Mouse (Mus musculus) adrenal gland, postnatal 36 days (tissue): Measurements from ENCODE around the gene Irs2. TPM values are rescaled to one million over a fixed set of nuclear protein-coding genes. Genes with fewer than 3 reads are reported as not detected.

ENCODE experiments used
- DNase-seq, 2 experiments: peaks; one replicate each; pipeline ENCODE4 v3.0.0; 2021; ENCODE audit warnings: mixed read lengths in 1 of 2
- total RNA-seq, 2 experiments: library from RNA; stranded (reverse); gene quantifications; 2 replicates each; pipeline ENCODE4 v1.2.3; 2021

The Irs2 gene
- total RNA-seq, 2 experiments from 2014 or later = 47.4 to 60.1 TPM

- DNase-seq = no peak
These were observed 55.6 kb downstream of the Irs2 start for GRCm38 (mm10) chr8:10952706-10953105.

DNA sequence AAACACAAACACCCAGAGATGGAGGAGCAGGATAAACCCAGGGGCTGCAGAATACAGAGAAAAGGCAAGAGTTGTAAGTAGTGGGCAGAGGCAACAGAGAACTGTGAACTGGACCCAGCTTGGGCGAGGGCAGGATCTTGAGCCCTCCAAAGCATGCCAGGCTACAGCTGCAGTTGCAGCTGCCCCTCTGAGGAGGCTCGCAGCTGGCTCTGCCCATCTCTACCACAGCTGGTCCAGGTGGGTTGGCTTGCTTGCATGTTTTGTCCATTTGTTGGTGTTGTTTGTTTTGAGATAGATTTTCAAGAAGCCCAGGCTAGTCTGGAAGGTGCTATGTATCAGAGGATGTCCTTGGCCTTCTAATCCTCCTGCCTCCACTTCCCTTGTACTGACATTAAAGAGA is 56.0 kb downstream of the Irs2 start:
- DNase-seq = no peak

- no peak for DNase-seq
These were observed 56.7 kb downstream of the Irs2 start for GRCm38 (mm10) chr8:10951567-10951966.

GRCm38 (mm10) chr8:10945939-10946740 is 62.1 kb downstream of the Irs2 start:
- peak; percentile 94 to 95 for DNase-seq

DNA sequence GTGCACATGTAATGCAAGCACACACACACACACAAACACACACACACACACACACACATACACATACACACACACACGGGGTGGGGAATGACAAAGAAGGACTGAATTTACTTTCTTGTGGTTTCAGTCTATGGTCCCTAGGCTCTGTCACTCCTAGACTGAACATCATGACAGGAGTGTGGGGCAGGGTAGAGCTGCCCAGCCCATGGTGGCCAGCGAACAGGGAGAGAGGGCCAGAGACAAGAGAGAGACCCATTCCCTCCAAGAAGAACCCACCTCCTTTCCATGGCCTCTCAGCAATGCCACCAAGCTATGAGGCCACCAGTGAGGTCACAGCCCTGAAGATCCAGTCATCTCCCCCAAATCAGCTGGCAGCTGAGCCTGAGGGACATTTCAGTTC is 62.8 kb downstream of the Irs2 start:
- DNase-seq = no peak

GRCm38 (mm10) chr8:10943314-10944060 is 64.8 kb downstream of the Irs2 start:
- DNase-seq = no peak

- no peak for DNase-seq
These were observed 68.4 kb downstream of the Irs2 start for GRCm38 (mm10) chr8:10939883-10940282.

- no peak for DNase-seq
These were observed 69.0 kb downstream of the Irs2 start for GRCm38 (mm10) chr8:10939210-10939782.

- no peak for DNase-seq
These were observed 70.0 kb downstream of the Irs2 start for GRCm38 (mm10) chr8:10938284-10938683.

- no peak for DNase-seq
These were observed 71.6 kb downstream of the Irs2 start for GRCm38 (mm10) chr8:10936646-10937045.

- peak in 1 of 2 experiments; percentile 20 for DNase-seq
These were observed 73.0 kb downstream of the Irs2 start for GRCm38 (mm10) chr8:10935231-10935630.
